Mouse (Mus musculus): ENCODE results near the gene Wnk2.

DNA sequence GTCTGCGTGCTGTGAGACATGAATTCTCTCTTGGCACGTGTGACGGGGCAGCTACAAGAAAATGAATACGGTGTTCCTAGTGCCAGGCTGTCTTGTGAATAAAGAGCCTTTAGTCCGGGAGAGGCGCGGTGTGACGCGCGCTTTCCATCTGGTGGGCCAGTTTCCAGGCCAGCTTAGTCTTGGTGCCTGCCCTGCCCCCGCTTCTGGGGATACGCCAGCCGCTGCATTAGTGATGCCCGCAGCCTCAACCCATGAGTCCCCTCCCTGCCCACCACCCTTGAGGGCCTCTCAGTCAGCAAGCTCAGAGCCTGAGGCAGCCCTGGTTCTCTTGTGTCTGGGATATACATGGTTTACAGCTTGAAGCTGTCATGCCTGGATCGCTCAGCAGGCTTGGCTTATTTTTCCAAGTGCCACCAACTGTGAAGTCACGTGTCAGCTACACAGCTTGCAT lies 131.5 kb downstream of the Wnk2 start:
- TF ChIP-seq CTCF (conservative IDR thresholded peaks at IDR 0.05; ENCODE audit: low read length): no peak
- no peak for TF ChIP-seq NANOG (IDR thresholded peaks at IDR 0.05; ENCODE audit: borderline replicate concordance, low read length)
- TF ChIP-seq POU5F1 (IDR thresholded peaks at IDR 0.05; ENCODE audit: borderline replicate concordance, low read length): no peak
